Mouse (Mus musculus): Measurements from ENCODE around the gene Usp42.

Usp42 gene

DNA sequence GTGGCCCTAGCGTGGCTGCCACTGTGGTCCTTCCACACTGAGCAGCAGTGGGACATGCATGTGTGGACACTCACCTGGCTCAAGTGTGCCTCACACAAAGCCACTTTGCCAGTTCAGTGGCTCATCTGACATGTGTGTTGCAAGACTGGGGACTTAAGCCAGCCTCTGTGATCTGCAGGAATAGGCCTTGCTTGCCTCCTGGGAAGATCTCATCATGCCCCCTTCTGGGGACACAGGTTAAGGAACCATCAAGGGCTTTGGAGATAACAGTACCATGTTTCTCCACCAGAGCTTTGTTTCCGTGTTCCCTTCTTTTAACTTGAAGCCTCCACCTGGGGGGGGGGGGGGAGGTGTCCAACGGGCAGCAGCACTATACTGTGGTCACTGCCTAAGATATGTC, 35.8 kb downstream of the Usp42 start:
- intact Hi-C loops (cut with DNase I) = loop anchor here (5.0 kb wide), 2 partner anchors 114 to 129 kb away; no protein-coding TSS in a partner anchor

GRCm38 (mm10) chr5:143690926-143691325, 41.2 kb downstream of the Usp42 start:
- intact Hi-C loops (cut with DNase I) = no loop called here

GRCm38 (mm10) chr5:143690392-143690791, 41.7 kb downstream of the Usp42 start:
- intact Hi-C loops (cut with DNase I) = no loop called here

- intact Hi-C loops (cut with DNase I) = no loop called here
Observed at GRCm38 (mm10) chr5:143687589-143687988, 44.5 kb downstream of the Usp42 start.

- intact Hi-C loops (cut with DNase I) = no loop called here
Observed at GRCm38 (mm10) chr5:143686456-143686855, 45.6 kb downstream of the Usp42 start.

GRCm38 (mm10) chr5:143684911-143685390, 47.1 kb downstream of the Usp42 start:
- intact Hi-C loops (cut with DNase I) = no loop called here

DNA sequence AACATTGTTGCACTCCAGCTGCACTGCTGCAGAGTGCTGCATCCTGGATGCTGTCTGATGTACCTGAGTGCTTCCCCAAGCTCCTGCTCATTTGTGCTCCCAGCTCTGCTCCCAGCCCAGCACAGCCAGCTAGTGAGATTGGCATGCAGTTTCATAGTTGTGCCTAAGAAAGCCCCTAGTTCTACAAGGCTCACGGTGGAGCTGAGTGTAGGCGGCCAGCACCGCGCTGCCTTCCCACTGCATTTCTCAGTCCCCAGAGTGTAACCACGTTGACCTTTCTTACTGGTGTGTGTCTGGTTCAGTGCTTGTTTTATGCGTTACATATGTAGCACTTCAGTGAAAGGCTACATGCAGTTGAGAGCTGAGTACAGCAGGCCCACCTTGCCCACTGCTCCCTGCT, 48.4 kb downstream of the Usp42 start:
- intact Hi-C loops (cut with DNase I) = no loop called here

DNA sequence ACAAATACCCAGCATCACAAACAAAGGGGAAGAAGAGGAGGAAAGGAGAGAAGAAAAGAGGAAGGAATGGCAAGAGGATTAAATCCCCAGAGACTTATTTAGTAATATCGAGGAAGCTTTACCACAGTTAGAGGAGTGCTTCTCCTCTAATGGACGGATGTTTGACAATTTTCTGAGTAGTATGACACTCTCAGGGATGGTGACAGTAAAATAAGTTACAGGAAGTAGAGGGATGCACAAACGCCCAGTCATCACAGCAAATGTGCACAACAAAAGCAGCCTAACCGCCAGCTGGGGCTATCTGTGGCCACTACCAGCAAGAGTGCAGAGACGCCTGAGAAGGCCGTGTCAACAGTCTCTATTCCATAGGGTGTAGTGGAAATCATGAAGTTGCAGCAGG, 52.4 kb downstream of the Usp42 start:
- intact Hi-C loops (cut with DNase I) = no loop called here

DNA sequence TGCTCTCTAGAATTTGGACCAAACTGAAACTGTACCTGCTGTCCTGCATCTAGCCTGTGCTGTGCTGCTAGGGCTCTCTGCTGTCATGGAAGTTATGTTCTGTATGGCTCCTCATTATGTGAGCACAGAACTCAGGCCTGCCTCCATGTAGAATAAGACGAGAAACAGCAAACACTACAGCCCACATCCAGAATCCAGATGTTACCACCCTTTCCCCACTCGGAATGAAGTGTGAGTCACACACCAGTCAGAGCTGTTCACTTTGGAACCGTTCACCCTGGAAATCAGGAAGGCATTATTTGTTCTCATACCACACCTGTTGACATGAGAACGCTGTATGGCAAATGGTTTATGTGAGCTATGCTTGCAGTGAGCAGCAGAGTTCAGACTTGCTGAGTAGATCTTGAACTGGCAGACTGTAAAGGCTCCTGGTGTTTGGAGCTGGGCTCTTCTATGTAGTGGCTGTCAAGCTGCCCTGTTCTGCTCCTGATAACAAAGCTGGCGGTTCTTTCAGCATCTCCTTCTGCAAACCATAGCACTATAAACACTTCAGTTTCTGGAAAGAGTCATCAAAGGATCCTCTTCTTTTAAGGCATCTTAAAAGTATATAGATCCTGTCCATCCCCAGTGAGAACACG, 53.3 kb downstream of the Usp42 start:
- intact Hi-C loops (cut with DNase I) = no loop called here

DNA sequence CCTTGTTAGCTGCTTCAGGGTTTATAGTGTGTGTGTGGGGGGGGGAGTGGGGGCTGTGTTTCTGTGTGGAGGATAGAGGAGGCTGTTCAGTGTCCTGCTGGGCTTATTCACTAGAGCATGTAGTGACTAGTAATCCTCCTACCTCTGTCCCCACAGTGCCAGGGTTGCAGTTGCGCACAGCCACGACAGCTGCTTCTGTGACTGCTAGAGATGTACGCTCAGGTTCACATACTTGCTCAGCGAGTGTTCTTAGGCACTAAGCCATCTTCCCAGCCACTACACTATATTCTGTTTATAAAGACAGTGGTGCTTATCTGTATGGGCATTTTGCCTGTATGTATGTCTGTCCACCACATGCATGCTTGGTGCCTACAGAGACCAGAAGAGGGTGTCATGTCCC, 54.7 kb downstream of the Usp42 start:
- intact Hi-C loops (cut with DNase I) = no loop called here

GRCm38 (mm10) chr5:143676218-143676985, 55.7 kb downstream of the Usp42 start:
- intact Hi-C loops (cut with DNase I) = no loop called here

DNA sequence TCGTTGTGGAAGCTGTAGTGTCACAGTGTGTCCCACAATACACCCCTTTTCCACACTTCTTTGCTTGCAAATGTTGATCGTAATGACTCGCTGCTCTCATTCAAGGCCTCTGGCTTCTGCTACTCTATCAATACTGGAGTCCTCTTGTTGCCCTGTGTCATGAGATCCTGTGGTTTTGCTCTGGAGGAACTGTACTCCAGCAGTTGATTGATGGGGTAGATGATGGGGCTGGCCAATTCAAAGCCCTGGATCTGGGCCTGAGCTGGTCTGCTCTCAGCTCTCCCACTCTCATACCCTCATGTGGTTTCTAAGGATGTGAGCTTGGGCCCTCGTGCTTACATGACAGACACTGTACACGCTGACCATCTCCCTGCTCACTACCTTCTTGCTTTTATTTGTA, 57.5 kb downstream of the Usp42 start:
- intact Hi-C loops (cut with DNase I) = loop anchor here (5.0 kb wide), 1 partner anchor 47 kb away; no protein-coding TSS in a partner anchor

- intact Hi-C loops (cut with DNase I) = loop anchor here (5.0 kb wide), 1 partner anchor 44 kb away; no protein-coding TSS in a partner anchor
Observed at GRCm38 (mm10) chr5:143670740-143671415, 61.2 kb downstream of the Usp42 start.

GRCm38 (mm10) chr5:143669839-143670238, 62.2 kb downstream of the Usp42 start:
- intact Hi-C loops (cut with DNase I) = loop anchor here (5.0 kb wide), 1 partner anchor 43 kb away; no protein-coding TSS in a partner anchor

DNA sequence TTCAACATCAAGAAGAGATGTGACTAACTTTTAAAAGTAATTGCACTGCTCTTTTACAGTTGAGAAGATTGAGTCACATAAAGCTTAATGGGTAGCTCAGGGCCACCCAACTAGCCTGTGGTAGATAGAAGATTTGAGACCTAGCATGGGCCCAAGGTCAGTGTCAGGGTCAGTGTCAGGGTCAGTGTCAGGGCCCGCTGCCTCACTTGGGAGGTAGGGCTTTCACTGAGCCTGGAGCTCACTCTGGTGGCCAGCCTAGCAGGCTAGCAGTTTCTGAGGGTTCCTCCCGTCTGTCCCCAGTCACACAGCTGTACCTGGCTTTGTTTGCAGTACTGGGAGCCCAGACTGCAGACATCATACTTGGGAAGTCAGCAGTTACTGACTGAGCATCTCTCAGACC, 62.7 kb downstream of the Usp42 start:
- intact Hi-C loops (cut with DNase I) = no loop called here

GRCm38 (mm10) chr5:143668884-143669283, 63.2 kb downstream of the Usp42 start:
- intact Hi-C loops (cut with DNase I) = no loop called here

GRCm38 (mm10) chr5:143666015-143666414, 66.1 kb downstream of the Usp42 start:
- intact Hi-C loops (cut with DNase I) = no loop called here

- intact Hi-C loops (cut with DNase I) = no loop called here
Observed at GRCm38 (mm10) chr5:143665561-143665960, 66.5 kb downstream of the Usp42 start.

DNA sequence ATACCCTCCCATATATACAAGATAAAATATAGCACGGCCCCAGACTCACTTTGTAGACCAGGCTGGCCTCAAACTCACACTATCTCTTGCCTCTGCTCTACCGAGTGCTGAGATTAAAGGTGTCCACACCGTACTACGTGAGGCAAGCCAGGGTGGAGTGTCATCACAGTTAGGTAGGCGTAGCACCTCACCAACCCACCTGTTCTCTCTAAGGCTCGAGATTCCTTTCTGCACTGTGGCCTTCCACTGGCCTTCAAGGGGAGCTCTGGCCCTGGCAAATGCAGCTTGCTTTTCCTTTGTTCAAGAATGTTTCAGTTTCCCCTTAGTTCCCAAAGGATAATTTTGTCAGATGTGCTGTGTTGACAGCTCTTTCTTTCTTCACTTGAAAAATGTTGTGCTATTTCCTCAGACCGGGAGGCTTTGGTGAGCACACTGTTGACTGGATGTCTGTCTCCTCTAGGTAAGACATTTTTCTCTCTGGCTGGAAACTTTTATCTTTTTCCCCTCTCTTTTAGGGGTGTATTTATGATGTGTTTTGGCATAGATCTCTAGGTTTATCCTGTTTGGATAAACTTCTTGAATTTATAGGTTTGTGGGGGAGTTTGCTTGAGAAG, 68.9 kb downstream of the Usp42 start:
- intact Hi-C loops (cut with DNase I) = no loop called here
